Mouse (Mus musculus) layer of hippocampus, postnatal 36 days (tissue): ENCODE data around the gene Spem2. TPM values are rescaled to one million over a fixed set of nuclear protein-coding genes. Genes with fewer than 3 reads are reported as not detected.

Experiments used
- DNase-seq, 2 experiments: peaks; one replicate each; pipeline ENCODE4 v3.0.0; 2022
- total RNA-seq, 2 experiments: library from RNA; stranded (reverse); gene quantifications; 2 replicates each; pipeline ENCODE4 v1.2.3; 2021

Gene Spem2
- total RNA-seq, 2 experiments from 2014 or later = not detected

- DNase-seq = no peak
Measured at GRCm38 (mm10) chr11:69835326-69835965, 17.2 kb upstream of the Spem2 start.

DNA sequence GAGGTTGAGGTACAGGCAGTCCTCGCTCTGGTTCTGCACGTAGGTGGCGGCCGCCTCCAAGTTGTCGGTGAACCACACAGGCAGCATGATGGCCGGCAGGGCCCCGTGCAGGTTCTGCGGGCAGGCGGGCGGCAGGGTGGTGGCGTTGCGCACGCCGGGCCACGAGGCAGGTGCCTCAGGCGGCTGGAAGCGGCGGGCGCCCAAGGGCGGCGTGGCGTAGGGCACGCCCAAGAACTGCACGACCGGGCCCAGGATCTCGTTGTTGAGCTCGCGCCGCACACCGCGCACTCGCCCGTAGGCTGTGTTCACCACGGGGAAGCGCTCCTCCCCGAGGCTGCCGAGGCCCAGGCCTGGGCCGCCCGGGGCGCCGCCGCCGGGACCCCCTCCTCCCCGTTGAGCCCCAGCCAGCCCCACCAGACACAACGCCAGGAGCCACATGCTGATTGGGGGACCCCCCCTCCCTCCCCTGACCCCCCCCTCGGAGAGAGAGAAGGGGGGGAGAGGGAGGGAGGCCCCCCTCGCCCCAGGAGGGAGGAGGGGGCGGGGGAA lies 15.8 kb upstream of the Spem2 start:
- DNase-seq = no peak

GRCm38 (mm10) chr11:69833554-69833953 lies 15.3 kb upstream of the Spem2 start:
- DNase-seq = no peak

DNA sequence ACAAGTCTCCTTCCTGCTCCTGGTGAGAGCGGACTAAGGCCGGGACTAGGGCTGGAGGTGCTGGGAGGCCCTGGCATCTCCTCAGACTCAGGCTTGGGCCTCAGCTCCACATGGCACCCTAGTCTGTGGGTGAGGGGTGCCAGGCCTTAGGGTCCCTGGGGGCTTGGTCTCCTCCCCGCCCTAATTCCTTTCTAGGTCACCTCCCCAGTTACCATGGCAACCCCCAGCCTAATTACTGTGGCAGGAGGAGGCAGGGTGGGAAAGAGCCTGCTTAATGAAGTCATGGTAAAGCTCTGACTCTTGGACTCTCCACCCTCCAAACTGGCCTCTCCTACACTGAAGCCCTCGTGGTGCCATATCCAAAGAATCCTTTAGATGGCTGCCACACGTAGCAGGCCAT lies 10.6 kb upstream of the Spem2 start:
- DNase-seq = no peak

GRCm38 (mm10) chr11:69823456-69823855 lies 5.2 kb upstream of the Spem2 start:
- no peak for DNase-seq

DNA sequence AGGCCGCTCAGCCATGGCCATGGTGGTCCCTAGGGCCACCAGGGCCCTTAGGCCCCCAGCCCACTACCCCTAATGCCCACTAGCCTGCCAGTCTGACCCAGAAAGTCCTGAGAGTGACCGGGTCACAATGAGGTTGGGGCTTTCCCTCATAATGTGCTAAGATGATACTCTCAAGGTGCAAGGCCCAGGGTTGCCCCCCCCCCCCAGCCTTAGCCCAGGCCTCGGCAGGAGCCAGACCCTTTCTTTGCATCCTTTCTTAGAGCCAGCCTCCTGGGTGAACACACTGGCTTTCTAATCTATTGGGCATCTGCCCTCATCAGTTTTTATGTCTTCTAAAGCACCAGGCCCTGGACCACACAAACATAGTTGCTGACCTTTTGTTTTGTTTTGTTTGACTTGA lies 3.8 kb upstream of the Spem2 start, which contains the start of gene Spem1:
Gene Spem1 (minus strand): TSS at position 101 of the 400 bp plus-strand sequence.
- no peak for DNase-seq

GRCm38 (mm10) chr11:69818871-69819270 lies 606 bp upstream of the Spem2 start:
- DNase-seq = no peak

DNA sequence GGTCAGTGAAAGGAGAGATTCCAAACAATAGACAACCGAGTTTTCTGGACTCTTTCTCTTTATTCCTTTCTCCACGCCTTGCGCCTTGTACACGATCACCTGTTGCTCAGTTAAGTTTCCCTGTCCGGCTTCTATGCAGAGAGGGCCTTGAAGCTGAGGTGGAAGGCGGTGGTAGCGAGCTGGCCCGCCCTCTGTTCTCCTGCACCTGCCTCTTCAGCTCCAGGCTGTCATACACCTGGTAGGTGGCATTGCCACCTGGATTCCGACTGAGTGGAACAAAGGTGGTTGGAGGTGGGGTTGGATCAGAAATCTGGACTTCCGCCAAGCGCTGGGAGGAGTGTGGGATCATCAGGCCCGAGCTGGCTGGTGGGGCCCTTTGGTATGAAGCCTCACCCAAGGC lies 1.7 kb downstream of the Spem2 start:
- no peak for DNase-seq

DNA sequence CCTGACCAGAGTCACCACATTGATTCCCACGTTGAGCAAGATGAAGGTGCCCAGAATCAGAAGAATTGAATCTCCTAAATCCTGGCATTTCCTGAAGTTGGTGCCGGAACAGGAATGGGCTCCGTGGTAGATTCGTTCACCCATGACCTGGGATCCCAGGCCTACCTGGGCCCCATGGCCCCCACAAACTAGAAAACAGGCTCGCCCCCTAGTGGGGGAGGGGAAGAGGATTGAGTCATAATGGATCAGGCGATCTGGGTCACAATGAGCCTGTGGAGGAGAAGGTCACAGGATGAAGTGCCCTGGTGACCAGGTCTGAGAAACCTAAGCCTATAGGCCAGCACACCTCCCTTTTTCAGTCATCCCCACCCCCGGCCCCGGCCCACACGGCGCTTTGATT lies 3.1 kb downstream of the Spem2 start, which contains the start of gene Gm39566:
Gene Gm39566 (minus strand): TSS at position 144 of the 400 bp plus-strand sequence.
- DNase-seq = no peak

- no peak for DNase-seq
Measured at GRCm38 (mm10) chr11:69810280-69810679, 8.0 kb downstream of the Spem2 start.

DNA sequence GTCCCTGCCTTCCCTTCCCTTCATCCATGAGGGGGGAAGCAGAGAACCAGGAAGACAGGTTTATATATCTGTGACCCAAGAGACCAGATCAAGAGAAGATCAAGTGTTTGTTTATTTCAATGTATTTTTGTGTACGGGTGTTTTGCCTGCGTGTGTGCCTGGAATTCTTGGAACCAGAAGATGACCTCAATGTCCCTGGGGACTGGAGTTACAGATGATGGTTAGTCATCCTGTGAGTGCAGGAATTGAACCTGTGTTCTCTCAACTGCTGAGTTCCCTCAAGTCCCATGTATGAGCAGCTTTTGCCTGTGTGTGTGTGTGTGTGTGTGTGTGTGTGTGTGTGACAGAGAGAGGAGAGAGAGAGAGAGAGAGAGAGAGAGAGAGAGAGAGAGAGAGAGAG lies 10.6 kb downstream of the Spem2 start:
- no peak for DNase-seq

DNA sequence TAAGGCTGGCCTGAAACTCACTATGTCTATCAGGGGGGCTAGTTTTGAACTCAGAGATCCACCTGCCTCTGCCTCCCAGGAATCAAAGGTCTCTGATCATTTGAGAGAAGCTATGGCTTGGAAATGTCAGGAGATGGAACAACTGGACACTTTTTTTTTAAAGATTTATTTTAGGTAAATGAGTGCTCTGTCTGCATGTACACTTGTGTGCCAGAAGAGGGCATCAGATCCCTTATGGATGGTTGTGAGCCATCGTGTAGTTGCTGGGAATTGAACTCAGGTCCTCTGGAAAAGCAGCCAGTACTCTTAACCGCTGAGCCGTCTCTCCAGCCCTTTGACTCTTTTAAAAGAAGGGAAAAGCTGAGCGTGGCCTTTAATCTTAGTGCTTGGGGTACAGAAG lies 11.9 kb downstream of the Spem2 start:
- no peak for DNase-seq

GRCm38 (mm10) chr11:69804972-69805909 lies 13.0 kb downstream of the Spem2 start, which contains the start of gene Tmem102:
Gene Tmem102 (minus strand): TSS chr11:69805624.
- DNase-seq = no peak

- no peak for DNase-seq
Measured at GRCm38 (mm10) chr11:69804652-69804940, 13.7 kb downstream of the Spem2 start.

DNA sequence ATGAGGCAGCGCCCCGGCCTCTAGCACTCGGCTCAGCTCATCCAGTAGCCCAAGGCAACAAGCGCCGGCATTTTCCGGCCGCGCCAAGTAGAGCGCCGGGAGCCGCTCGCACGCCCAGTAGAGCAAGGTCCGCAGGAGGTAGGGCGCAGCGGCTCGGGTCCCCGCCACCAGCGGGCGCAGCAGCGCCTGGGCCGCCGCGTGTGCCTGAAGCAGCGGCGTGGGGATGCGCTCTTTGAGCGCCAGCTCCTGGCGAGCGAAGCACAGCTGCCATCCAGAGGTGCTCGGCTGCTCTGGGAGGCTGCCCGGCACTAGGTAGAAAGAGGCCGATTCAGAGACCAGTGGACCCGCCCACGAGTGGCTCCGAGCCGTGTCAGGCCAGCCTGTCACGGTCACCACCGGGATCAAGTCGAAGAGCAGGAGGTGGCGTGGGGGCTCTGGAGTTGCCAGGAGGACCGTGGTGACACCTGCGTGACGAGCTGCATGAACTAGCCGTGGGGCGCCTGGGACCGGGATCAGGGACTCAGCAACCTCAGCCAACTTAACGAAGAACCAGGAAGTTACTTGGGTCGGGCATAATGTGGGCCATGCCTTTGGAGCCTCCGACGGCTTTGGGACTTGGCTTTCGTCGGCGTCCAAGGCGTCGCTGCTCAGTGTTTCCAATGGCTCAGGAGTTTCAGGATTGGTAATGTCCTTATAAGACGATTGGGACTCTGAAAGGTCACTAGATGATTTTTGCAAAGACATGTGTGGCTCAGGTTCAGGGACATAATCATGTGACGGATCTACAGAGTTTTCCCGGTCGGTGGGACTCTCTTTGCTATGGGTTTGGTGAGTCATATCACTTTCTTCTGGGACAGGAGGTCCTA lies 14.2 kb downstream of the Spem2 start:
- peak; percentile 58 to 70 for DNase-seq

- no peak for DNase-seq
Measured at GRCm38 (mm10) chr11:69803328-69803727, 14.9 kb downstream of the Spem2 start.

GRCm38 (mm10) chr11:69802648-69803105 lies 15.6 kb downstream of the Spem2 start:
- peak; percentile 85 to 86 for DNase-seq

DNA sequence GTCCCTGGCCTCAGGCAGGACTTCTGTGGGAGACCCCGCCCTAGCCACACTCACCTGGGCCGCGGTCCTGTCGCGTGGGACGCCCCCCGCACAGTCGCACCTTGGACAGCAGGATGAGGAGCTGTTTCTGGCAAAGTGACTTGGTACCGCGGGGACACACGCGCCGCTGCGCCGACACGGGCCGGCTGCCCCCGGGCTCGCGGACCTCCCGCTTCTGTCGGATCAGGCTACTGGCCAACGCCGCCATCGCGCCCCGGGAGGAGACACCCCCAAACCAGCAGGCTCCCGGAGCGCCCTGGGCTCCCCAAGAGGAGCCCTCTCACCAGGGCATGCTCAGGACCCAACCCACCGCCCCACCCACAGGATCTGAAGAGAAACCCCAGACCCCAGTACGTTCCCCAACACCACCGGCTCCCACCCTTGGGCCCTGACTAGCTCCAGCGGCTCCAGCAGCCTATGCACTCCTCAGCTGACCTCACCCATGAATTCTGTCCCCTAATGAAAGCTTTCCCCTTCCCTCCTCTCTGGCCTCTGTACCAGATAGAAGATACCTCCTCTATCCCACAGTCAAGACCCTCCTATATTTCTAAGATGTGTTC lies 16.8 kb downstream of the Spem2 start, which contains the start of gene Fgf11:
Gene Fgf11 (minus strand): TSS at position 479 of the 599 bp plus-strand sequence.
- DNase-seq = no peak

DNA sequence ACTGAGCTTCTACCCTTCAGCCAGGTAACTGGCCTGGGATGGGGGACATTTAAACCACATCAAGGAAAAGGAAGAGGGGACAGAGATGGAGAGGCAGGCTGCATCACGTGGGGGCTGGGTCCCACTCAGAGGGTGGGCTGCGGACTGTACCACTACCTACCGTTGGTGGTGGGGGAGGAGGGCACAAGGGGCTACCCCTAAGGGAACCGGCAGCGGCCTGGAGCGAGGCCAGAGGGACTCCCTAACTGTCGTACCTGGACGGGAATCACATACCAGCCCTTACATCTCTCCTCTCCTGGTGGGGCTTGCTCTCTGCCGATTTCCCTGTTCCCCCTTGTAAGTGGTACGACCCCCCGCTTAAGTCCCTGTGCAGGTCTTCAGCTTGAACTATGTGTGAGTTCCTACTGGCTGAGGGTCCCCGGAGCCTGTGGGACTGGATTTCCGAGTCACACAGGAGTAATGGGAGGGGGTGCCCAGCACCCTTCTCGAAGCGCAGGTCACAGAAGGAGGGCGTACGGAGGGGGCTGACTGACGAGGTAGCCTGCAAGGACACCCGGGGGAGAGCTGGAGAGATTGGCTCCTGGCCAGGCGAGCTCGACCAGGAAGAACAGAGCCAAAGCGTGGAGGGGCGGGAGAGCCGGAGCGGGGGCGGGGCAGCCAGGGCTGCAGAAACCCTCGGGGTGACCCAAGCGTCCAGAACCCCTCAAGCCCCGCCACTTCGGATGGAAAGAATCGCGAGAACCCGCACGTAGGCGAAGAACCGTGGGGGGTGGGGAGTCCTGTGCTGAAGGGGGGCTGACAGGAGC lies 17.7 kb downstream of the Spem2 start:
- DNase-seq = peak; percentile 43 to 45

DNA sequence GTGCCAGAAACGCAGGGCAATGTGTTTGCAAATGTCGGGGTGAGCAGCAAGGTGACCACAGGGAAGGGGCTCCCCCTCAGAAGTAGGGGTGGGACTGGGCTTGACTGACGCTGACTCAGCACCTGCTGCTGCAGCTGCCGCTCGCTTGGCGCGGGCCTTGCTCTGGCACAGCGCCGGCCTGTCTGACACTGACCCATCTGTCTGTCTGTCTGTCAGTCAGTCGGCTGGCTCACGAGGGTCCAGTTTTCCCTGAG lies 18.2 kb downstream of the Spem2 start:
- DNase-seq = peak in 1 of 2 experiments; percentile 45
